Mouse (Mus musculus) lung, postnatal 25 days (tissue): Measurements from ENCODE around the gene Auts2.

Source experiments
- DNase-seq: peaks from one replicate; pipeline ENCODE4 v3.0.0; 2022; ENCODE audit warnings: low spot score

Auts2 gene

GRCm38 (mm10) chr5:131797044-131797443 is 746.1 kb downstream of the Auts2 start:
- no peak for DNase-seq

- DNase-seq = no peak
Measured at GRCm38 (mm10) chr5:131794411-131795133, 748.6 kb downstream of the Auts2 start.

- no peak for DNase-seq
Measured at GRCm38 (mm10) chr5:131789601-131790000, 753.5 kb downstream of the Auts2 start.

- no peak for DNase-seq
Measured at GRCm38 (mm10) chr5:131788008-131788407, 755.1 kb downstream of the Auts2 start.

DNA sequence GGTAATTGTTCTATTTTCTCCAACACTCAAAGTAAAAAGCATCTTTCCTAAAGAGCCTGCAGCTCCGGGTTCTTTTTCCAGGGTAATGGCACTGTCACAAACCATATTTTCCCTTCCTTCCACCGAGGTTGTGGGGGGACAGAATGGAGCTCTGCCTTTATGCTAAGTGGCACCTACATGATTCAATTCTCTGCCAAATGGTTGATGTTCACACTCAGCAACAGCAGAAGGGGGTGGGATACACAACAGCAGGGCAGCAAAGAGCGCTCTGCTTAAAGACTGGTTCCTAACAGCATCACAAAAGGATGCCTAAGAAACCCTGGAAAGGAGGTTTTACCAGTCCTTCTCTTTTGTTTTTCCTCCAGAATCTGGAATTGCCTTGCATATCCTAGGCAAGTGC is 759.9 kb downstream of the Auts2 start:
- no peak for DNase-seq

GRCm38 (mm10) chr5:131781063-131781462 is 762.1 kb downstream of the Auts2 start:
- DNase-seq = no peak

DNA sequence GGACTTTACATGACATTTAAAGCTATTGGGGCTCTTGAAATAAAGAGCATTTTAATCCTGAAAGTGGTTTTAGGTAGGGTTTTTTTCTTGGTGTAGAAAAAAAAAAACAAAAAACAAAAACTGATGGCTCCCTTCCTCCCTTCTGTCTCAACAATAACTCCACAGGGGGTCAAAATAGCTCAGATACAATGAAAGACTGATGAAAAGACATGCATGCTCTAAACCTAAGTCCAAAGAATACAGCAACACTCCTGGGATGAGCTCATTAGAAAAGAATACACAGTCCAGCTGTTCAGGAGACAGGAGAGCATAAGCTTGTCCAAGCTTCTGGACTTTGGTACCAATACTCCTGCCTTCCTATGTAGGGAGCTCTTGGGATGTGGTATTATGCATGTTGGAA is 764.0 kb downstream of the Auts2 start:
- no peak for DNase-seq

DNA sequence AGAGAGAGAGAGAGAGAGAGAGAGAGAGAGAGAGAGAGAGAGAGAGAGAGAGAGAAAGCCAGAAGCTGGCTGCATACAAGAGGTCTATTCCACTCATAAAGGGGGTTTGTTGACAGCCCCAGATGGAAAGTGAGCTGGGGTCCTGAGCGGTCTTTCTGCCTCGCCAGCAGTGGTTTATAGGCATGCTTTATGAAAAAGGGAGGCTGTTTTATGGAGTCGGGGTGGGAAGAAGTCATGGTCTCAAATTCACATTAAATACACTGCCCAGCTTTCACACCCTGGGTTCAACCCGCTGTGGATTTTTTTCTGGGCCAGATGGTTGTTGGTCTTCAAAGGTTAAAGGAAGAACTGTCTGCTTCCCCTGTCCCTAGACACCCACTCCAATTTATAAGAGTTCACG is 767.5 kb downstream of the Auts2 start:
- no peak for DNase-seq

DNA sequence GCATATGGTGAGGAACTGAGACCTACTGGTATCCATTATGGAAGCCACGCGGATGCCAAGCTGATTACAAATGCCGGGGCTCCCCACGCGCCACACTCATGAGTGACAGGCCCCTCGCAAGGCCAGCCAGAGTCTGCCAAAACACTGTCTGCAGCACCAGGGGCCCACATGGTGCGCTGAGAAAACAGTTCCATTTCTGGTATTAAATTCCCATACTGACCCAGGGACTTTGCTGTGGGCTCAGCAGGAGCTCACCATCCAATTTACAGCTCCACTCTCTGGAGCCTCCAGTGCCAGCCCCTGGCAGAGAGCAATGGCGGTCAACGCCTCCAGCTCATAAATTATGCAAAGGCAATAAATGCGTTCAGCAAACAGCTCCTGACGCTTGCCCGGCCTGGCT is 767.9 kb downstream of the Auts2 start:
- DNase-seq = no peak

DNA sequence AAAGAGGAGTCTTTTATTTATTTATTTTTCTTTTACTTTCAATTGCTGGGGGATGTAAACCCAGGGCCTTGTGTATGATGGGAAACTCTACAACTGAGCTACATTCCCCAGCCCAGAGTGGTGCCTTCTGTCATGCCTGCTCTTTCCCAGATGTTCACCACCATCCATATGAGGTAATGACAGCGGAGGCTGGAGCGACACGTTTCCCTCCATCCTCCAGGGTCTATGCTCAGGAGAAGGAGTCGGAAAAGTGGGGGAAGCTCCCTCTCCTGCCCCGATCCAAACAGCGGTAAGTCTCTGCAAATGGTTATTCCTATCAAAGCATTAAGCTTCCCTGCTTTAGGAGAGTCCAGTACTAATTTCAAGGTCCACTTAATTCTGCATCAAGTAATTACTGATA is 768.4 kb downstream of the Auts2 start:
- DNase-seq = no peak

DNA sequence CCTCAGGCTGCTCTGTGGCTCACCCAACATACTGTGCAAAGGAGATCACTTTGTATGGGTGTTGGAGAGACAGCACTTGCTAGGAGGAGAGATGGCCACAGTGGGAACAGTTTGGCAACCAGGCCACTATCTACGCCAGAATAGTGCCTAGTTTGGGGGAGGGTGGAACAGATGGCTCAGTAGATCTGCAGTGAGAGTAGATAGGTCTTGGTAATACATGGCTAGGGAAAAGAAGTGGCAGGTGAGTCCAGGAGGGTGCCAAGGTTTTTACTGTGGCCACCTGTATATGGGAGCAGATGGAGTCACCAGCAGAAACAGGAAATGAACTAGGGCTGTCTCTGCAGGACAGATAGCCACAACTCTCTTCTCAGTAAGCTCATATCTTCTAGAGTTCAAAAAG is 770.5 kb downstream of the Auts2 start:
- no peak for DNase-seq

DNA sequence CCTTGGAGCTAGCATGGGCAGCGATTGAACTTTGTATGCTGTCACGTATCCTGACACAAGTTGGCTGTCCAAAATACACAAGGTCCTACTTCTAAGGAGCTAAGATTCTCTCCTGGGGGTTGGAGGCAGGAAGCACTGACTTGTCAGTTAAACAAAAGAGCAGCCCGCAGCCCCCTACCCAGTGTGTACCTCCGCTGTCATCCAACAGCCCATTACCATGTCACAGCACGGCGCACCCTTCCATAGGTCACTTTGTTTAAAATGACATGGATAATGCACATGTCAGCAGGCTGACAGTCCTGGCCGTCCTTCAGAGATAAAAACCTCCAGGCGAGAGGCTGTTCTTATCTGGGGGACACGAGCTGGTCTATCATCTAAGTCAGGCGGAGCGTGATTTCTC is 773.9 kb downstream of the Auts2 start:
- no peak for DNase-seq

- no peak for DNase-seq
Measured at GRCm38 (mm10) chr5:131767699-131768264, 775.4 kb downstream of the Auts2 start.

GRCm38 (mm10) chr5:131767176-131767575 is 776.0 kb downstream of the Auts2 start:
- no peak for DNase-seq

- DNase-seq = no peak
Measured at GRCm38 (mm10) chr5:131759432-131759831, 783.7 kb downstream of the Auts2 start.

DNA sequence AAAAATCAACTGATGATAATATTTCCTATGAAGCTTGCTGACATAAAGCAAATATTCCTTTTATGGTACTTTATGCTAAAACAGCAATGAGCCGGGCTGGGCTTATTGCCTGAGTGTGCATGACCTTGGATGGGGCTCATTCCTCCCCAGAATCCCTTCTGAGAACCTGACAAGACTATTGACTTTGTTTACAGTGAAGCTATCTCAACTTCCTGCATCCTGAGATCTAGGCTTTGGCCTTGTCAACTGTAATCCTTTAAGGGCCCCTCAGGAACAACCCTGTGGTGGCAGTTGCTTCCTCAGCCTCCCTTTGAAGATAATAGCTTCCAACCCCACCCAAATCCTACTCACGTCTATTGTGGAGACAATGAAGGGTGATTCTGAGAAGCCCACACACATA is 792.8 kb downstream of the Auts2 start:
- no peak for DNase-seq

DNA sequence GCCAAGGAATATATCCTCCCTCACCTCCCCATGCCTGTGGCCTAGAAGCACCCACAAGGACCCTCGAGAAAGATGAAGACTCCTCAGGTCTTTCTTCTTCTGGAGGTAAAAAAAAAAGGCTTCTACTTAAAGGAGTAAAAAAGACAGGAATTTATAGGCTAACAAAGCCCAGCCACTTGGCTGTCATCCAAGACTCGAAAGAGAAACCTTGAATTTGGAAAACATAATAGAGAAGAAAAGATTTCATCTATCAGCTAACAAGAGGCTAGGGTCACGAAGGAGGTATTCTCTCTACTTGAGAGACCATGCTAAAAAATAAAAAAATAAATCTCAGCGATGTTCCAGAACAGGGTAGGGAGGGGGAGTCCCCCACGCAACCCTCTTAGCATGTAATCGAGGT is 793.9 kb downstream of the Auts2 start:
- DNase-seq = no peak

DNA sequence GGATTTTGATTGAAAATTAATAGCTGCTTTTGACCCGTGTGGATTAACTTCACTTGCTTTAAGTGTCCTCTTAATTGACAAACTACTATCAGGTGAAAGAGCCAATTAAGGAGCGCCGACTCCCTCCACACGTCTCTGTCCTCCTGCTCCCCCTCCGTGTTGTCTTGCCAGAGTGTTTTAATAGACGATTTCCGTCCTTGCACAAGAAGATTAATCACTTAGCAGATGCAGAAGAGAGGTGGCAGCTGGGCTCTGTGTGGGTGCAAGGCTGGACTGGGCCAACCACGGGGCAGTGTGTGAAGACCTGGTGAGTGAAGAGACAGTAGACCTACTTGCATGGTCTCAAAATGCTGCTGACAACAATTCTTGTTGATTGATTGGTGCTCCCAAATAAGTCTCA is 800.1 kb downstream of the Auts2 start:
- DNase-seq = no peak

DNA sequence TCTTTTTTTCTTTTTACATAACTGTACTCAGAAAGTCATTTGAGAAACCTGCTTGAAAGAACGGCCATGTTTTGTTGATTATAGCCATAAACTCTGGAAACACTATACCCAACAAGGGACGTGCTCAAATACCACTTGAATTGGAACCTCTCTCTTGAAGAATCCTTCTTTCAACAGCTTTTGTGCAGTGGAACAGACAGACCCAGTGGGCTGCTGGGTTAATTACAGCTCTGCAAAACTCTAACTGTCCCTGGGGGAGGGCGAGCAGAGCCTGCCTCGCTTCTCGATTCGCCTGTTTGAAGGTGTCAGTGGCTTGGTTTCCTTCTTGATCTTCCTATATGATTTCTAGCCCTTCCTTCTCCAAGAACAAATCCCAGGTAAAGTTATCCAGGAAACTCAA is 805.7 kb downstream of the Auts2 start:
- DNase-seq = no peak

GRCm38 (mm10) chr5:131733324-131733660 is 809.9 kb downstream of the Auts2 start:
- DNase-seq = no peak

GRCm38 (mm10) chr5:131732631-131733323 is 810.4 kb downstream of the Auts2 start:
- DNase-seq = no peak

DNA sequence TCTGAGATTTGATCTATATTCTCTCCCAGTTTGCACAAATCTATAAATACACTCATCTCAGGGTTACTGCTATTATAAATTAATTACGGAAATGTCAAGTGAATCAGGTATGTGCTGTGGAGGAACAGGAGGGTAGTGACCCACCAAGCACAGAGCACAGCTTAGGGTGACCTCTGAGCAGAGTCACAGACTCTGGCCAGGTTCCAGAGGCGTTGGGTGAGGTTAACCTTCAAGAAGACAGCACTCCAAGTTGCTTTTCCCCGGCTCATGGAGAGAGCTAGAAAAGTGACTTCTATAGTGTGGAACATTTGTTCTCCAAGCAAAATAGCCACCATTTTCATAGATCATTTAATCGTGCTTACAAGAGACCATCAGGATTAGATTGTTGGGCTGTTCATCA is 813.7 kb downstream of the Auts2 start:
- no peak for DNase-seq

DNA sequence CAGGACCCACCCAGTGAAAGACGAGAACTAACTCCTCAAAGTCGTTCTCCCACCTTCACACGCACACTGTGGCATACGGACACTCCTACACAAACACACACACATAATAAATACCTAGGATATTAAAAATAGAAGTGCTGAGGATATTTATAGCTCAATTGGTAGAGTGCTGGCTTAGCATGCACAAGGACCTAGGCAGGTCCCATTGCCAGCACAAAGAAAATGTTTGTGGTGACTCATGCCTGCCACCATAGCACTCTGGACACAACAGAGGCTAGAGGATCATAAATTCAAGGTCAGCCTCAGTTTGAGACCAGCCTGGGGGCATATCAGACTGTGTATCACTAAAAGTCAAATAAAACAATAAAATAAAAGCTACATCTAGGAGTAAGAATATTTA is 815.2 kb downstream of the Auts2 start:
- no peak for DNase-seq

DNA sequence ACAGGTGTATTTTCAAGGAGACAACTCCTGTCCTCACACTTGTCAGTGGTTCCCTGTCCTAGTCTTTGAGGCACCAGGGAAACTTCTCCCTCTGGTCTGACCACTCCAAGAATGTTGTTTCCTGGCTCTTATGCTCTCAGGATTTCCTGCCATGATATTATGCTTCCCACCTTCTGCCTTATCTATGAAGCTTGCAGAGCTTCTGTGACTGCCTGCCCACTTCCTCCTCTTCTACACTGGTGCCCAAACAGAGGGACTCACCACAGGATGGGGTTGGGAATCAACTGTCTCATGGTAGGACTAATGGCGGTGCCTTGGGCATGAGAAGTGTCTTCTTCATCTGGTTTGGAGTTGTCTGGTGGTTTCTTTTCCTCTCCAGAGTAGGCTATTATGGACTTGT is 818.6 kb downstream of the Auts2 start:
- no peak for DNase-seq
